Mouse (Mus musculus) megakaryocyte, adult 5-6 weeks (primary cell): Measurements from ENCODE around the gene Cyyr1. TPM values are rescaled to one million over a fixed set of nuclear protein-coding genes. Genes with fewer than 3 reads are reported as not detected.

Experiments used
- ATAC-seq: 2 replicates; pipeline ENCODE4 v1.8.0; 2016; ENCODE audit warnings: mild to moderate bottlenecking, inconsistent platforms; ENCODE audit not compliant: poor library complexity, severe bottlenecking
- total RNA-seq, 2 experiments: library from RNA; stranded (forward) in 1 of 2; stranded (reverse) in 1 of 2; fragments of 153-499, 151-499 nt in 1 of 2; fragments of 221-1000, 200-1000 nt in 1 of 2; gene quantifications; 2 replicates each; pipeline versions ENCODE4 v1.2.3 to v1.2.4; 2015 to 2017

Gene Cyyr1
- total RNA-seq, 2 experiments from 2014 or later = not detected

GRCm38 (mm10) chr16:85474552-85475071, 78.6 kb downstream of the Cyyr1 start:
- no peak for ATAC-seq

- ATAC-seq = no peak
Observed at GRCm38 (mm10) chr16:85470057-85470456, 83.1 kb downstream of the Cyyr1 start.

GRCm38 (mm10) chr16:85455043-85455442, 98.2 kb downstream of the Cyyr1 start:
- ATAC-seq = no peak

- ATAC-seq = no peak
Observed at GRCm38 (mm10) chr16:85446306-85446705, 106.9 kb downstream of the Cyyr1 start.

- ATAC-seq = no peak
Observed at GRCm38 (mm10) chr16:85445801-85446200, 107.4 kb downstream of the Cyyr1 start.

- ATAC-seq = no peak
Observed at GRCm38 (mm10) chr16:85435427-85435826, 117.8 kb downstream of the Cyyr1 start.

GRCm38 (mm10) chr16:85429173-85429572, 124.0 kb downstream of the Cyyr1 start:
- no peak for ATAC-seq

GRCm38 (mm10) chr16:85422889-85423288, 130.3 kb downstream of the Cyyr1 start:
- ATAC-seq = no peak

- ATAC-seq = no peak
Observed at GRCm38 (mm10) chr16:85415415-85415814, 137.8 kb downstream of the Cyyr1 start.

GRCm38 (mm10) chr16:85393430-85393948, 159.7 kb downstream of the Cyyr1 start:
- no peak for ATAC-seq

GRCm38 (mm10) chr16:85386801-85387200, 166.4 kb downstream of the Cyyr1 start:
- ATAC-seq = no peak

Other genes with a start within 250 kb of the Cyyr1 start
- not detected in 2 replicates for gene Adamts1, start 249.7 kb upstream of the Cyyr1 start, total RNA-seq (2015)
- gene Adamts1, start 249.7 kb upstream of the Cyyr1 start, total RNA-seq (2017) = not detected in 2 replicates